Mouse (Mus musculus) forebrain, postnatal 0 days (tissue): Measurements from ENCODE around the gene Nfxl1. TPM values are rescaled to one million over a fixed set of nuclear protein-coding genes. Genes with fewer than 3 reads are reported as not detected.
"Not testable (repeated sequence)": the region's sequence is repeated elsewhere in the genome, so short reads cannot be mapped to it uniquely, and the experiment has no call there.

Experiments used
- ATAC-seq: fragments of 200-750 bp; cut with Nextera tagmentation; 2 replicates; pipeline ENCODE4 v1.8.0; 2017; ENCODE audit warnings: mild to moderate bottlenecking, moderate library complexity
- DNase-seq: peaks from one replicate; pipeline ENCODE4 v3.0.0-alpha.2; 2015
- H3K27ac ChIP-seq: fragments of 300-500 bp; sonication (generic); 2 replicates; pipeline ENCODE4 v1.5.1; 2014; ENCODE audit warnings: low read depth, mild to moderate bottlenecking, antibody characterized with exemption, low read length, moderate library complexity, mixed read lengths
- H3K27me3 ChIP-seq: fragments of 300-500 bp; sonication (generic); 2 replicates; pipeline ENCODE4 v1.6.1; 2014; ENCODE audit warnings: mild to moderate bottlenecking, low read length, mixed read lengths; ENCODE audit not compliant: insufficient read depth
- H3K36me3 ChIP-seq: fragments of 300-500 bp; sonication (generic); 2 replicates; pipeline ENCODE4 v1.6.1; 2014; ENCODE audit warnings: mild to moderate bottlenecking, moderate library complexity; ENCODE audit not compliant: insufficient read depth
- H3K4me1 ChIP-seq: fragments of 300-500 bp; sonication (generic); 2 replicates; pipeline ENCODE4 v1.6.1; 2014; ENCODE audit warnings: antibody characterized with exemption; ENCODE audit not compliant: insufficient read depth
- H3K4me2 ChIP-seq: fragments of 300-500 bp; sonication (generic); 2 replicates; pipeline ENCODE4 v1.6.1; 2014; ENCODE audit warnings: low read depth, mild to moderate bottlenecking, moderate library complexity
- H3K4me3 ChIP-seq: fragments of 300-500 bp; sonication (generic); 2 replicates; pipeline ENCODE4 v1.5.1; 2014; ENCODE audit warnings: low read depth, low read length, mixed read lengths
- H3K9ac ChIP-seq: fragments of 300-500 bp; sonication (generic); 2 replicates; pipeline ENCODE4 v1.6.1; 2014; ENCODE audit warnings: mild to moderate bottlenecking
- H3K9me3 ChIP-seq: fragments of 300-500 bp; sonication (generic); 2 replicates; pipeline ENCODE4 v1.6.1; 2016; ENCODE audit warnings: low read length
- CTCF ChIP-seq: sonication (generic); IDR thresholded peaks from 2 replicates; pipeline ENCODE4 v1.5.1; 2016; ENCODE audit warnings: antibody characterized with exemption, control low read depth, low read depth
- WGBS: fragments of 180-500 bp; shearing (Covaris S2); extraction: QIAGEN DNeasy Blood & Tissue Kit; methylation state at CpG from one replicate; pipeline ENCODE4 v1.1.7; 2014; 5-methylcytosine and 5-hydroxymethylcytosine counted together
- polyA plus RNA-seq: library from polyadenylated mRNA; unstranded; fragments of >200 nt; fragmentation: Nextera tagmentation; extraction: Ambion mirVana; gene quantifications from 2 replicates; pipeline ENCODE4 v1.2.1, GENCODE M21; 2015
- total RNA-seq: library from RNA; depleted of rRNA; stranded (reverse); fragments of >200 nt; gene quantifications from 2 replicates; pipeline ENCODE4 v1.2.3, GENCODE M21; 2014; rRNA removed

Gene Nfxl1
- total RNA-seq (11.9 and 12.7 TPM in 2 replicates), polyA plus RNA-seq (6.9 TPM in 2 replicates)

GRCm38 (mm10) chr5:72559544-72560049, at the start of gene Nfxl1:
Gene Nfxl1, minus strand, starts transcription at chr5:72559684.
- H3K36me3 ChIP-seq: no peaks in the 10 kb centered on the region
- under 1% methylated on average over 41 of the region's 42 CpGs for WGBS
- H3K9me3 ChIP-seq: no peaks in the 10 kb centered on the region
- H3K9ac ChIP-seq: peak within 1 kb of the TSS; percentile 84
- H3K27ac ChIP-seq: peak within 1 kb of the TSS; percentile 67
- DNase-seq (peak; percentile 100), ATAC-seq (peak; percentile 98)
- peak within 1 kb of the TSS; percentile 96 for H3K4me2 ChIP-seq
- H3K27me3 ChIP-seq: no peaks in the 10 kb centered on the region
- peaks cover 8% of the 10 kb centered on the region for H3K4me1 ChIP-seq
- peak; percentile 44 for TF ChIP-seq CTCF
- H3K4me3 ChIP-seq: peak within 1 kb of the TSS; percentile 79

- no peak for ATAC-seq
Measured at GRCm38 (mm10) chr5:72603138-72603537, 43.7 kb upstream of the Nfxl1 start.

GRCm38 (mm10) chr5:72601006-72601405, 41.5 kb upstream of the Nfxl1 start:
- peak; percentile 27 for DNase-seq
- 9% methylated on average over 5 of the region's 5 CpGs for WGBS
- Histone ChIP-seq H3K27ac (no peak overlapping the region), H3K4me3 (no peak overlapping the region), H3K4me2 (no peak overlapping the region), H3K9ac (no peak overlapping the region), H3K4me1 (no peaks in the 10 kb centered on the region), H3K27me3 (no peaks in the 10 kb centered on the region), H3K9me3 (no peaks in the 10 kb centered on the region), H3K36me3 (no peaks in the 10 kb centered on the region)
- ATAC-seq: no peak; the same call in 1 of the 2 replicates
- TF ChIP-seq CTCF: peak; percentile 23

More at GRCm38 (mm10) chr5:72603138-72603537, 43.7 kb upstream of the Nfxl1 start:
- no peak for DNase-seq
- Histone ChIP-seq H3K9me3 (no peaks in the 10 kb centered on the region), H3K27me3 (no peaks in the 10 kb centered on the region), H3K4me2 (no peak overlapping the region), H3K9ac (no peak overlapping the region), H3K36me3 (no peaks in the 10 kb centered on the region), H3K4me1 (no peaks in the 10 kb centered on the region), H3K4me3 (no peak overlapping the region), H3K27ac (no peak overlapping the region)
- WGBS: 89% methylated on average over 4 of the region's 4 CpGs
- no peak for TF ChIP-seq CTCF

- WGBS: 4% methylated on average over 37 of the region's 38 CpGs
- Histone ChIP-seq H3K27me3 (no peaks in the 10 kb centered on the region), H3K9me3 (no peaks in the 10 kb centered on the region), H3K4me3 (peak within 1 kb of the TSS; percentile 31), H3K9ac (0 out of 2 replicates have a peak within 1 kb of the TSS, but pooled peaks have one; percentile 31), H3K36me3 (no peaks in the 10 kb centered on the region), H3K4me2 (peak within 1 kb of the TSS; percentile 56), H3K27ac (no peak within 1 kb of the TSS), H3K4me1 (no peaks in the 10 kb centered on the region)
- no peak for TF ChIP-seq CTCF
- no peak for DNase-seq
- ATAC-seq: peak; percentile 72
Measured at GRCm38 (mm10) chr5:72587192-72587681, 27.8 kb upstream of the Nfxl1 start, which contains the start of gene Gm5868. Gene Gm5868, minus strand, starts transcription at chr5:72587551.

GRCm38 (mm10) chr5:72586667-72587191, 27.2 kb upstream of the Nfxl1 start:
- peak overlapping the region; percentile 56 for H3K4me2 ChIP-seq
- 48% methylated on average over 25 of the region's 25 CpGs for WGBS
- not testable (repeated sequence) for H3K9me3 ChIP-seq, DNase-seq, H3K4me1 ChIP-seq, H3K27me3 ChIP-seq, H3K36me3 ChIP-seq, H3K27ac ChIP-seq
- H3K9ac ChIP-seq: 0 out of 2 replicates have a peak overlapping the region, but pooled peaks have one; percentile 31
- peak overlapping the region; percentile 31 for H3K4me3 ChIP-seq
- ATAC-seq: peak; percentile 69

GRCm38 (mm10) chr5:72586122-72586521, 26.6 kb upstream of the Nfxl1 start:
- 47% methylated on average over 7 of the region's 7 CpGs for WGBS
- not testable (repeated sequence) for H3K4me1 ChIP-seq, H3K4me3 ChIP-seq, DNase-seq, H3K36me3 ChIP-seq, H3K9ac ChIP-seq, H3K4me2 ChIP-seq, ATAC-seq, H3K27ac ChIP-seq, H3K9me3 ChIP-seq, H3K27me3 ChIP-seq
- peak; percentile 22; the same call in 1 of the 2 replicates for TF ChIP-seq CTCF

- Histone ChIP-seq H3K9ac (peak within 1 kb of the TSS; percentile 44), H3K4me2 (peak within 1 kb of the TSS; percentile 55), H3K4me3 (peak within 1 kb of the TSS; percentile 32)
- H3K9me3 ChIP-seq, H3K36me3 ChIP-seq, DNase-seq, H3K27me3 ChIP-seq, H3K4me1 ChIP-seq, H3K27ac ChIP-seq: not testable (repeated sequence)
- 11% methylated on average over 19 of the region's 21 CpGs for WGBS
- ATAC-seq: peak; percentile 56; the same call in 1 of the 2 replicates
Measured at GRCm38 (mm10) chr5:72580970-72581332, 21.5 kb upstream of the Nfxl1 start, which contains the start of gene Zar1. Gene Zar1, minus strand, starts transcription at chr5:72581254.

- ATAC-seq (peak; percentile 81), DNase-seq (peak; percentile 22)
- H3K9me3 ChIP-seq, H3K36me3 ChIP-seq, H3K4me1 ChIP-seq, H3K27me3 ChIP-seq, H3K27ac ChIP-seq: not testable (repeated sequence)
- WGBS: 8% methylated on average over 47 of the region's 73 CpGs
- Histone ChIP-seq H3K4me2 (peak overlapping the region; percentile 55), H3K9ac (peak overlapping the region; percentile 44), H3K4me3 (peak overlapping the region; percentile 32)
Measured at GRCm38 (mm10) chr5:72580088-72580969, 20.8 kb upstream of the Nfxl1 start.

- WGBS: 44% methylated on average over 10 of the region's 10 CpGs
Measured at GRCm38 (mm10) chr5:72579599-72579998, 20.1 kb upstream of the Nfxl1 start.

More at GRCm38 (mm10) chr5:72579599-72579998, 20.1 kb upstream of the Nfxl1 start:
- H3K27me3 ChIP-seq, H3K4me3 ChIP-seq, DNase-seq, H3K9ac ChIP-seq, H3K36me3 ChIP-seq, H3K9me3 ChIP-seq, H3K27ac ChIP-seq, H3K4me1 ChIP-seq, ATAC-seq, H3K4me2 ChIP-seq: not testable (repeated sequence)
